Mouse (Mus musculus) kidney, embryonic 16.5 days (tissue): ENCODE data around the gene C130032M10Rik. TPM values are rescaled to one million over a fixed set of nuclear protein-coding genes. Genes with fewer than 3 reads are reported as not detected.

ENCODE experiments used
- ATAC-seq: fragments of 200-750 bp; cut with Nextera tagmentation; 2 replicates; pipeline ENCODE4 v1.8.0; 2017; ENCODE audit warnings: moderate TSS enrichment; ENCODE audit not compliant: low FRiP score, low TSS enrichment
- H3K27ac ChIP-seq: fragments of 300-500 bp; sonication (generic); 2 replicates; pipeline ENCODE4 v1.5.1; 2014; ENCODE audit warnings: low read length
- H3K27me3 ChIP-seq: fragments of 300-500 bp; sonication (generic); 2 replicates; pipeline ENCODE4 v1.6.1; 2014; ENCODE audit warnings: low read length, control low read depth, mixed read lengths; ENCODE audit not compliant: insufficient read depth
- H3K36me3 ChIP-seq: fragments of 300-500 bp; sonication (generic); 2 replicates; pipeline ENCODE4 v1.6.1; 2014; ENCODE audit warnings: low read length, control low read depth, mixed read lengths; ENCODE audit not compliant: insufficient read depth
- H3K4me1 ChIP-seq: fragments of 300-500 bp; sonication (generic); 2 replicates; pipeline ENCODE4 v1.6.1; 2014; ENCODE audit warnings: low read length, control low read depth, mixed read lengths; ENCODE audit not compliant: insufficient read depth
- H3K4me2 ChIP-seq: fragments of 300-500 bp; sonication (generic); replicated peaks from 2 replicates; pipeline ENCODE4 v1.6.1; 2014; ENCODE audit warnings: low read depth, low read length
- H3K4me3 ChIP-seq: fragments of 300-500 bp; sonication (generic); 2 replicates; pipeline ENCODE4 v1.5.1; 2014; ENCODE audit warnings: mild to moderate bottlenecking, low read length
- H3K9ac ChIP-seq: fragments of 300-500 bp; sonication (generic); replicated peaks from 2 replicates; pipeline ENCODE4 v1.6.1; 2014; ENCODE audit warnings: low read length
- H3K9me3 ChIP-seq: fragments of 300-500 bp; sonication (generic); 2 replicates; pipeline ENCODE4 v1.6.1; 2016; ENCODE audit warnings: low read length, control low read depth
- WGBS: fragments of 180-500 bp; shearing (Covaris S2); extraction: QIAGEN DNeasy Blood & Tissue Kit; methylation state at CpG from one replicate; pipeline ENCODE4 v1.1.7; 2014; 5-methylcytosine and 5-hydroxymethylcytosine counted together
- polyA plus RNA-seq: library from polyadenylated mRNA; unstranded; fragments of >200 nt; fragmentation: Nextera tagmentation; extraction: Ambion mirVana; gene quantifications from 2 replicates; pipeline ENCODE4 v1.2.1, GENCODE M21; 2015

Gene C130032M10Rik
- polyA plus RNA-seq, 1 experiment from 2014 or later, result 0.22 TPM

- peak overlapping the region; percentile 29; the same call in 1 of the 2 replicates for H3K9ac ChIP-seq
- H3K4me3 ChIP-seq, result no peak overlapping the region
- no peaks in the 10 kb centered on the region for H3K9me3 ChIP-seq
- H3K27ac ChIP-seq, result peak overlapping the region; percentile 29; the same call in 1 of the 2 replicates
- no peaks in the 10 kb centered on the region for H3K27me3 ChIP-seq
- ATAC-seq, result no peak
- WGBS, result 35% methylated on average over 17 of the region's 17 CpGs
- peak overlapping the region; percentile 35 for H3K4me2 ChIP-seq
- peaks cover 55% of the 10 kb centered on the region for H3K4me1 ChIP-seq
- H3K36me3 ChIP-seq, result no peaks in the 10 kb centered on the region
These were observed 28.6 kb downstream of the C130032M10Rik start for GRCm38 (mm10) chr9:114543882-114544753.

GRCm38 (mm10) chr9:114544754-114545393 is 29.4 kb downstream of the C130032M10Rik start:
- no peak for ATAC-seq
- Histone ChIP-seq H3K9ac (no peak overlapping the region), H3K36me3 (no peaks in the 10 kb centered on the region), H3K27ac (peak overlapping the region; percentile 29), H3K27me3 (no peaks in the 10 kb centered on the region), H3K9me3 (no peaks in the 10 kb centered on the region), H3K4me1 (peaks cover 56% of the 10 kb centered on the region), H3K4me3 (no peak overlapping the region), H3K4me2 (peak overlapping the region; percentile 35)
- 21% methylated on average over 9 of the region's 9 CpGs for WGBS

GRCm38 (mm10) chr9:114546765-114547164 is 31.3 kb downstream of the C130032M10Rik start:
- H3K36me3 ChIP-seq, result no peaks in the 10 kb centered on the region
- peak overlapping the region; percentile 90; the same call in 1 of the 2 replicates for H3K27ac ChIP-seq
- H3K27me3 ChIP-seq, result no peaks in the 10 kb centered on the region
- peaks cover 56% of the 10 kb centered on the region for H3K4me1 ChIP-seq
- WGBS, result 50% methylated on average over 12 of the region's 12 CpGs
- no peak overlapping the region for H3K9ac ChIP-seq
- H3K4me3 ChIP-seq, result no peak overlapping the region
- no peak for ATAC-seq
- H3K4me2 ChIP-seq, result no peak overlapping the region
- no peaks in the 10 kb centered on the region for H3K9me3 ChIP-seq

GRCm38 (mm10) chr9:114547643-114548077 is 32.2 kb downstream of the C130032M10Rik start:
- Histone ChIP-seq H3K4me3 (no peak overlapping the region), H3K9me3 (no peaks in the 10 kb centered on the region), H3K4me1 (peaks cover 56% of the 10 kb centered on the region), H3K9ac (no peak overlapping the region), H3K36me3 (no peaks in the 10 kb centered on the region), H3K27me3 (no peaks in the 10 kb centered on the region), H3K4me2 (no peak overlapping the region), H3K27ac (peak overlapping the region; percentile 90)
- ATAC-seq, result peak; percentile 57
- 38% methylated on average over 6 of the region's 6 CpGs for WGBS

GRCm38 (mm10) chr9:114548496-114548895 is 33.0 kb downstream of the C130032M10Rik start:
- H3K4me1 ChIP-seq, result peaks cover 56% of the 10 kb centered on the region
- no peaks in the 10 kb centered on the region for H3K9me3 ChIP-seq
- peak overlapping the region; percentile 90 for H3K27ac ChIP-seq
- 0 out of 2 replicates have a peak overlapping the region, but pooled peaks have one; percentile 3 for H3K9ac ChIP-seq
- 32% methylated on average over 4 of the region's 4 CpGs for WGBS
- H3K27me3 ChIP-seq, result no peaks in the 10 kb centered on the region
- no peak overlapping the region for H3K4me2 ChIP-seq
- H3K36me3 ChIP-seq, result no peaks in the 10 kb centered on the region
- no peak overlapping the region for H3K4me3 ChIP-seq
- ATAC-seq, result no peak

GRCm38 (mm10) chr9:114549117-114549516 is 33.6 kb downstream of the C130032M10Rik start:
- Histone ChIP-seq H3K4me1 (peaks cover 52% of the 10 kb centered on the region), H3K4me2 (no peak overlapping the region), H3K4me3 (no peak overlapping the region), H3K27ac (peak overlapping the region; percentile 90; the same call in 1 of the 2 replicates), H3K9me3 (no peaks in the 10 kb centered on the region), H3K27me3 (no peaks in the 10 kb centered on the region), H3K36me3 (no peaks in the 10 kb centered on the region), H3K9ac (no peak overlapping the region)
- WGBS, result 53% methylated on average over 5 of the region's 5 CpGs
- ATAC-seq, result no peak

GRCm38 (mm10) chr9:114550033-114550432 is 34.5 kb downstream of the C130032M10Rik start:
- 46% methylated on average over 6 of the region's 6 CpGs for WGBS
- no peak overlapping the region for H3K27ac ChIP-seq

GRCm38 (mm10) chr9:114553828-114554227 is 38.3 kb downstream of the C130032M10Rik start:
- H3K9ac ChIP-seq, result no peak overlapping the region
- no peak overlapping the region for H3K4me3 ChIP-seq
- 0 out of 2 replicates have a peak, but pooled peaks cover 3% of the 10 kb centered on the region for H3K27me3 ChIP-seq
- H3K4me2 ChIP-seq, result no peak overlapping the region
- ATAC-seq, result no peak
- peaks cover 28% of the 10 kb centered on the region for H3K4me1 ChIP-seq
- no peaks in the 10 kb centered on the region for H3K9me3 ChIP-seq
- H3K36me3 ChIP-seq, result no peaks in the 10 kb centered on the region
- no peak overlapping the region for H3K27ac ChIP-seq

More at GRCm38 (mm10) chr9:114550033-114550432, 34.5 kb downstream of the C130032M10Rik start:
- no peak for ATAC-seq
- Histone ChIP-seq H3K9me3 (no peaks in the 10 kb centered on the region), H3K4me3 (no peak overlapping the region), H3K4me1 (peaks cover 52% of the 10 kb centered on the region), H3K4me2 (no peak overlapping the region), H3K9ac (no peak overlapping the region), H3K36me3 (no peaks in the 10 kb centered on the region), H3K27me3 (no peaks in the 10 kb centered on the region)

GRCm38 (mm10) chr9:114554355-114554979 is 39.0 kb downstream of the C130032M10Rik start:
- Histone ChIP-seq H3K9ac (no peak overlapping the region), H3K9me3 (no peaks in the 10 kb centered on the region), H3K36me3 (no peaks in the 10 kb centered on the region), H3K4me2 (no peak overlapping the region), H3K4me3 (no peak overlapping the region), H3K27me3 (0 out of 2 replicates have a peak, but pooled peaks cover 5% of the 10 kb centered on the region), H3K4me1 (peaks cover 22% of the 10 kb centered on the region), H3K27ac (peak overlapping the region; percentile 27; the same call in 1 of the 2 replicates)
- ATAC-seq, result peak; percentile 25; the same call in 1 of the 2 replicates
- WGBS, result 57% methylated on average over 5 of the region's 5 CpGs
